Mouse (Mus musculus): ENCODE measurements at regions not wholly inside any gene's neighbourhood (a gene's known extent, or its start where the extent isn't known, plus 50 kb on each side); places are given as distances from the start of the nearest gene placed in this dataset.

DNA sequence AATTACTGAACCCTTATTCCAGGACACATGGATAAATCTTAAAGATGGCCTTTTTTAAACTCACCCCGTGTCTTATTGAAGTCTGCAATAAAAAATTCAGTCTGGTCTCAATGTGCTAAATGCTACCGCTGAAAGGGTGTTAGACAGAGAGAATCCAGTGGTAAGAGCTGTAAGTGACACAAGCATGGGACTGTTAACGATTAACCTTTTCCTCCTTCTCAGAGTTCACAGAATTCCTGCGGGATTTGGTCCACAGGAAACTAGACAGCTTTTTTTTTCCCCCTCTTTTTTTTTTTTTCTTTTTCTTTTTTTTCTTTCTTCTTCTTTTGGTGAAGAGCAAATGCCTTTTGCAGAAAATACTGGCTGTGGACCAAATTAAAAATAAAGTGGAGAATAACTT, 72.0 kb upstream of the Atp5g3 start:
- no peak overlapping the region for H3K27ac ChIP-seq
- H3K4me3 ChIP-seq, result no peak overlapping the region
- no peak overlapping the region for H3K4me2 ChIP-seq
- 55% methylated on average over 4 of the region's 4 CpGs for WGBS
- ATAC-seq (replicated peaks; ENCODE audit: insufficient number of reproducible peaks, insufficient read depth, low FRiP score, low read depth), result no peak
- H3K4me1 ChIP-seq (replicated peaks), result no peaks in the 10 kb centered on the region
- no peaks in the 10 kb centered on the region for H3K9me3 ChIP-seq (replicated peaks)
- H3K36me3 ChIP-seq, result no peaks in the 10 kb centered on the region
- no peak overlapping the region for H3K9ac ChIP-seq
- peaks cover 8% of the 10 kb centered on the region; the same call in 1 of the 2 replicates for H3K27me3 ChIP-seq

DNA sequence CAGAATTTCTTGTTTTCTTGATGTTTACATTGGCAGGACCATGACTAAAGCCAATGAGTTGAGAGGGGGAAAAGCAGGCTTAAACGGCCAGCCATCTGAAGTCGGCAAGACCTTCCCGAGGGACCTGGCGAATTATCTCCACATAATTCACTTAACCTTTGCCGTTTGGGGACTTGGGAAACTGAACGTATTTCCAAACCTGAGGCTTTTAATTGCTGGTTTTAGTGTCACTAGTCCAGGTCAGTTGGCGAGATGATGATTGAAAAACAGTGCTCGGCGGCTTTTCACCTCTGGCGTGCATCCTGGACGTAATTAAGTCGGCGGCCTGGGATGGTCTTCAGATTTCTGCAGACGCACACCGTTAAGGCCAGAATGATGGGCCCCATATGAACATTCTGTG, 66.9 kb upstream of the Atp5g3 start:
- 67% methylated on average over 15 of the region's 15 CpGs for WGBS
- Histone ChIP-seq H3K27ac (no peak overlapping the region), H3K4me3 (no peak overlapping the region), H3K4me1 (replicated peaks) (no peaks in the 10 kb centered on the region), H3K9ac (no peak overlapping the region), H3K9me3 (replicated peaks) (no peaks in the 10 kb centered on the region), H3K4me2 (no peak overlapping the region), H3K36me3 (no peaks in the 10 kb centered on the region), H3K27me3 (peaks cover 5% of the 10 kb centered on the region; the same call in 1 of the 2 replicates)
- no peak for ATAC-seq (replicated peaks; ENCODE audit: insufficient number of reproducible peaks, insufficient read depth, low FRiP score, low read depth)

DNA sequence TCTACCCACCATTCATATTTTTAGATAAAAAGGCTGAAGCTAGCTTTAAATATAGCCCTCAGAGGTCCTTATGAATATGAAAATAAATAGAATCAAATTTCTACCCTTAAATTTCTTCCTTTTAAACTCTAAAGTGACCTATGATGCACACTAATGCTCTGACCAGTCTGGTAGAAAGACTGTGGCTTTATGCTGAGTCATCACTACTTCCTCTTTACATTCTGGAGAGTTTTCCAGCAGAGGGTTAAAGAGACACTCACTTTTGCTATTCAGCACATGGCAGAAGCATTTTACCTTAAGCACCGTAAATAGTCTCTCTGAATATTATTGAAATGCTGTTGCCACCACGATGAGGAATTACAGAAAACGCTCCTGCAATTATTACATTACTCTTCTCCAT, 62.6 kb upstream of the Atp5g3 start:
- Histone ChIP-seq H3K4me1 (replicated peaks) (no peaks in the 10 kb centered on the region), H3K27me3 (no peaks in the 10 kb centered on the region), H3K36me3 (no peaks in the 10 kb centered on the region), H3K9ac (no peak overlapping the region), H3K27ac (no peak overlapping the region), H3K4me2 (no peak overlapping the region), H3K9me3 (replicated peaks) (no peaks in the 10 kb centered on the region), H3K4me3 (no peak overlapping the region)
- no peak for ATAC-seq (replicated peaks; ENCODE audit: insufficient number of reproducible peaks, insufficient read depth, low FRiP score, low read depth)
- 72% methylated on average over 3 of the region's 3 CpGs for WGBS

DNA sequence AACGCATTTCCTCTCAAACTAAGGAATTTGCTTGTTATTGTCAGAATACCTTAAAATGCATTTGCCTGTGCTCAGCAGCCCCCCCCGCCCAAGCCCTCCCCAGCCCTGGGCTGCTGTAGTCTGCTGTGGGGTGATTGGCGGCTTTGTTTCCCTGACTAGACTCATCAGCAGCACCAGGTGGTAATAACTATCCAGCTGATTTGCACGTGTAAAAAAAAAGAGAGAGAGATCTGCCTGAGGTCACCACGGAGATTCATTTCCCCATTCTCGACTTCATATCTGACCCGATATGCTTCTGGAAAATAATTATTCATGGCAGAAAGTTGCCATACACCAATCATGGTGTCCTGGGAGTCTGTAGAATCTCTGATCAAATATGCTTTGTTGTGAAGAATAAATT, 56.5 kb upstream of the Atp5g3 start:
- H3K36me3 ChIP-seq, result no peaks in the 10 kb centered on the region
- H3K4me2 ChIP-seq, result no peak overlapping the region
- 63% methylated on average over 7 of the region's 7 CpGs for whole genome bisulfite sequencing
- no peak for ATAC-seq (replicated peaks; ENCODE audit: insufficient number of reproducible peaks, insufficient read depth, low FRiP score, low read depth)
- no peak overlapping the region for H3K27ac ChIP-seq
- no peak overlapping the region for H3K4me3 ChIP-seq
- no peaks in the 10 kb centered on the region for H3K4me1 ChIP-seq (replicated peaks)
- no peak overlapping the region for H3K9ac ChIP-seq
- no peaks in the 10 kb centered on the region for H3K9me3 ChIP-seq (replicated peaks)
- peaks cover 18% of the 10 kb centered on the region for H3K27me3 ChIP-seq

DNA sequence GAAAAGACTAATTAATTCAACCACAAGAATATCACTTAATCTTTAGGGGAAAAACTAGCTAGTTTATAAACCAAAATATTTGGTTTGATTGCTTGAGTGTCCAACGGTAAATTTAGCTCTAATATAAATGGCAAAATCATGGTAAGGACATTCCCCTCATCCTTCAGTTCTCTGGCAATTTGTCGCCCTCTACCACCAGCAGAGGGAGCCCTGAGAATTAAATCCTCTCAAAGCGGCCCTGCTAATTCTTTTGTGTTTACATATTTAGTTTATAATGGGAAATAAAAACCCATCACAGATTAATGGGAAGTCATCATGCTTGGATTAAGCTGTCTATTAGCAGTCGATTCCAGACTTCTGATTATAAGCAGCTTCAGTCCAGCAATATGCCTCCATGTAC, 54.5 kb upstream of the Atp5g3 start:
- no peak overlapping the region for H3K27ac ChIP-seq
- no peaks in the 10 kb centered on the region for H3K9me3 ChIP-seq (replicated peaks)
- no peak overlapping the region for H3K4me2 ChIP-seq
- no peak for ATAC-seq (replicated peaks; ENCODE audit: insufficient number of reproducible peaks, insufficient read depth, low FRiP score, low read depth)
- peaks cover 18% of the 10 kb centered on the region for H3K27me3 ChIP-seq
- H3K4me1 ChIP-seq (replicated peaks), result no peaks in the 10 kb centered on the region
- 14% methylated on average over 4 of the region's 4 CpGs for WGBS
- H3K36me3 ChIP-seq, result no peaks in the 10 kb centered on the region
- no peak overlapping the region for H3K4me3 ChIP-seq
- H3K9ac ChIP-seq, result no peak overlapping the region
